Mouse (Mus musculus): Measurements from ENCODE around the gene Zc3h10.

DNA sequence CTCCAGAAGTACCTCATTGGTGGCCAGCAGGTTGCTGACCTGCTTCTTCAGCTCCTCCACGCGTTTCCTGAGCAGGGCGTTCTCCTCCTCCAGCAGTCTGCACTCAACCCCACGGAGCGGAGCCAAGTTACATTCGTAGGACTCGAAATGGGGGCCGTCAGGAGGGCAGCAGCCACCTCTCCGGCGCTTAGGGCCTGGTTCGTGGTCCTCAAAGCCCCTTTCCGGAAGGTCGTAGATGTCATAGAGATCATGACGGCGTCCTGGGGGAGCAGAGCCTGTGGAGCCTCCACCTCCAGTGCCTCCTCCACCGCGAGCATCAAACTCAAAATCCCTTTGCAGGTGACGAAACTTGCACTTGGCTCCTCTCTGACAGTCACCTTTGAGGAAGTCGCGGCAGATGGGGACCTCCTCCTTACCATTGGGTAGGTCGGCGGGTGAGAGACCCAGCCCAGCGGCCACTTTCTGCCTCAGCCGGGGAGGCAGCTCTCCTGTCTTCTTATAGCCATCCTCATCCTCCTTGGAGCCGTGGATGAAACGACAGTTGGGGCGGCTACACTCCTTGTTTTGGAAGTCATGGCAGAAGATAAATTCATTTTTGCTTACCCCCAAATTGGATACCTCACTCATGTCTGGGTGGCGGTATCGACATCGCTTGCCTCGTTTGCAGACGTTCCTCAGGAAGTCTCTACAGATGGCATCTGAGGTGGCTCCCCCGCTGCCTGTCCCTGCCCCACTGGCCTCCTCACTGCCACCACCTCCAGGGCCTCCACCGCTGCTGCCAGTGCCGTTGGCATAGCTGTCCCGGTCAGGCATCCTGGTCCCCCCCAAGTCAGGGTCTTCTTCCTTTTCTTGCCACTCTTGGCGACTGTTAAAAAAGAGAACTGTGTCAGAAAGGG lies 2.7 kb downstream of the Zc3h10 start:
- TF ChIP-seq CTCF (IDR thresholded peaks at IDR 0.05; ENCODE audit: low read depth) (no peak), EP300 (IDR thresholded peaks at IDR 0.05; ENCODE audit: low read depth) (no peak)
